Mouse (Mus musculus) G1E-ER4 (cell line): Measurements from ENCODE around the gene Ctsk. TPM values are rescaled to one million over a fixed set of nuclear protein-coding genes. Genes with fewer than 3 reads are reported as not detected.

ENCODE experiments used
- GATA1 ChIP-seq: IDR thresholded peaks from one replicate; pipeline ENCODE4 v1.8.0; 2012; ENCODE audit warnings: low read length, inconsistent platforms
- polyA plus RNA-seq: library from polyadenylated mRNA; stranded (reverse); fragments of >175 nt; gene quantifications from 2 replicates; pipeline ENCODE4 v1.2.3, GENCODE M21; 2012

The Ctsk gene
- not detected in 2 replicates for polyA plus RNA-seq

GRCm38 (mm10) chr3:95499024-95499423 lies at the start of gene Ctsk:
Gene Ctsk (plus strand): TSS chr3:95499256.
- no peak for TF ChIP-seq GATA1

GRCm38 (mm10) chr3:95450408-95450807 lies 48.6 kb upstream of the Ctsk start:
- no peak for TF ChIP-seq GATA1

- no peak for TF ChIP-seq GATA1
These were observed 48.1 kb upstream of the Ctsk start for GRCm38 (mm10) chr3:95450915-95451314.

- TF ChIP-seq GATA1, result no peak
These were observed 42.7 kb upstream of the Ctsk start for GRCm38 (mm10) chr3:95456367-95456766.

- TF ChIP-seq GATA1, result no peak
These were observed 41.3 kb upstream of the Ctsk start for GRCm38 (mm10) chr3:95457758-95458157.

- TF ChIP-seq GATA1, result no peak
These were observed 39.7 kb upstream of the Ctsk start for GRCm38 (mm10) chr3:95459381-95459780.

- no peak for TF ChIP-seq GATA1
These were observed 35.2 kb upstream of the Ctsk start for GRCm38 (mm10) chr3:95463852-95464251.

GRCm38 (mm10) chr3:95478966-95479365 lies 20.1 kb upstream of the Ctsk start:
- TF ChIP-seq GATA1, result no peak

- TF ChIP-seq GATA1, result no peak
These were observed 12.6 kb upstream of the Ctsk start for GRCm38 (mm10) chr3:95486421-95486820.

- TF ChIP-seq GATA1, result no peak
These were observed 10.4 kb upstream of the Ctsk start for GRCm38 (mm10) chr3:95488679-95489078.

- no peak for TF ChIP-seq GATA1
These were observed 8.8 kb upstream of the Ctsk start for GRCm38 (mm10) chr3:95490238-95490637.

GRCm38 (mm10) chr3:95494342-95494741 lies 4.7 kb upstream of the Ctsk start:
- no peak for TF ChIP-seq GATA1

GRCm38 (mm10) chr3:95498229-95498628 lies 827 bp upstream of the Ctsk start:
- no peak for TF ChIP-seq GATA1

GRCm38 (mm10) chr3:95499496-95500140 lies 562 bp downstream of the Ctsk start:
- TF ChIP-seq GATA1, result no peak

GRCm38 (mm10) chr3:95502312-95502711 lies 3.3 kb downstream of the Ctsk start:
- TF ChIP-seq GATA1, result no peak

GRCm38 (mm10) chr3:95509348-95509747 lies 10.3 kb downstream of the Ctsk start:
- TF ChIP-seq GATA1, result no peak

GRCm38 (mm10) chr3:95511611-95512180 lies 12.6 kb downstream of the Ctsk start:
- TF ChIP-seq GATA1, result no peak
